Mouse (Mus musculus): ENCODE results near the gene Add2. TPM values are rescaled to one million over a fixed set of nuclear protein-coding genes. Genes with fewer than 3 reads are reported as not detected.

The Add2 gene
- polyA plus RNA-seq, 1 experiment from 2014 or later: 1.7 TPM

DNA sequence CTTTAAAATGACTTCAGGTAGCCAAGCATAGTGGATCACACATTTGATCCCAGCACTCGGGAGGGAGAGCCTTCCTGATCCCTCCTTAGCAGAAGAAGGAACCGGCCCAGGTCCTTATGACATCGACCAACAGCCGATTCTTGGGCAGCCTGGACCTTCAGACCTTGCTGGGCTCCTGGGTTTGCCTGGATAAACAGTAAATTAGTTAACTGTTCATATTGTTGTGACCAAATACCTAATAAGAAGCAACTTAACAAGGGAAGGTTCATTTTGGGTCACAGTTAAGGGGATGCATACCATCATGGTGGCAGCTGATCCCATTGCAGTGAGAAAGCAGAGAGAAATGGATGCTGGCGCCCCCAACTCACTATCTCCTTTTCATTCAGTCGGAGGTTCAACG lies 124.2 kb downstream of the Add2 start:
- ATAC-seq (replicated peaks; ENCODE audit: extremely low read depth, insufficient read depth, low FRiP score): no peak
- Histone ChIP-seq H3K4me1 (ENCODE audit: control insufficient read depth, insufficient read depth, low read length) (0 out of 2 replicates have a peak, but pooled peaks cover 2% of the 10 kb centered on the region), H3K27me3 (ENCODE audit: control insufficient read depth, insufficient read depth, low read length) (no peaks in the 10 kb centered on the region), H3K36me3 (ENCODE audit: control insufficient read depth, insufficient read depth) (no peaks in the 10 kb centered on the region), H3K4me3 (ENCODE audit: low read length) (no peak overlapping the region), H3K27ac (ENCODE audit: low read length) (no peak overlapping the region), H3K4me2 (ENCODE audit: low read depth, low read length) (no peak overlapping the region), H3K9ac (ENCODE audit: low read length) (no peak overlapping the region), H3K9me3 (replicated peaks; ENCODE audit: control insufficient read depth, low read length) (0 out of 2 replicates have a peak, but pooled peaks cover 3% of the 10 kb centered on the region)
- WGBS: 83% methylated on average over 7 of the region's 7 CpGs

GRCm38 (mm10) chr6:86153436-86153990 lies 125.0 kb downstream of the Add2 start:
- Histone ChIP-seq H3K9ac (ENCODE audit: low read length) (no peak overlapping the region), H3K9me3 (replicated peaks; ENCODE audit: control insufficient read depth, low read length) (0 out of 2 replicates have a peak, but pooled peaks cover 3% of the 10 kb centered on the region), H3K27me3 (ENCODE audit: control insufficient read depth, insufficient read depth, low read length) (no peaks in the 10 kb centered on the region), H3K27ac (ENCODE audit: low read length) (no peak overlapping the region), H3K4me3 (ENCODE audit: low read length) (no peak overlapping the region), H3K36me3 (ENCODE audit: control insufficient read depth, insufficient read depth) (no peaks in the 10 kb centered on the region), H3K4me1 (ENCODE audit: control insufficient read depth, insufficient read depth, low read length) (0 out of 2 replicates have a peak, but pooled peaks cover 2% of the 10 kb centered on the region), H3K4me2 (ENCODE audit: low read depth, low read length) (no peak overlapping the region)
- 73% methylated on average over 8 of the region's 8 CpGs for WGBS
- no peak for ATAC-seq (replicated peaks; ENCODE audit: extremely low read depth, insufficient read depth, low FRiP score)

DNA sequence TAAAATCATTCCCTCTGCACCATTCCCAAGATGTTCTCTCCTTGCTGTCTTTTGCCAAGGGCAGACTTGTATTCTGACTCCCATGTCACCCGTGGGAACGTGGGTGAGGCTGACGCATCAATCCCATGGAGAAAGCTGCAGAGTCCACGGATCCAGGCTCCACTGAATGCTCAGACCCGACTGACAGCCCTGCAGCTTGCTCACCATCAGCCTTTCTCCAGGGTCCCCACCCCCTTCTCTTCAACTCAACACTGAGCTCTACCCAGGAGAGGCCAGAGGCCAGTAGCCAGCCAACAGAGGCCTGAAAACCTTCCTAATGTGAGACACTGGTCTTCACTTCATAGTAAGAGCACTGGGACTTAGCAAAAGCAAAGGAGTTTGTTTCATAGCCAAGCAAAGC lies 125.5 kb downstream of the Add2 start:
- no peak overlapping the region for H3K4me3 ChIP-seq (ENCODE audit: low read length)

DNA sequence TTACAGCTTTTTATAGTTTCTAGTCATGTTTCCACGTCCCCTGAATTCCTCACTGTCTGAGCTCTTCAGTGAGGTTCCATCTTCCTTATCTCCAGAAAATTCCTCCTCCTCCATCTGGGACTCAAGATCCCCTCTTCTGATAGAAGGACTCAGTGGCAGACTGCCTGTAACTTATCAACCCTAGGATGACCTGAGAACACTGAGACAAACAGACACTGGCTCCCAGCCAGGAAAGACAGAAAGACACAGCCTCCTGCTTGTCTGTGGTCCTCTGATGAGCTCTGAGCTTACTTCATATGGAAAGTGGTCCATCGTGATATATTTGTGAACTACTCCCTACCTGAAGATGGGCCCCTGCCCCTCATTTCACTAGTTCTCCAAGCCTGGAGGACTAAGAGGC lies 126.0 kb downstream of the Add2 start:
- no peak overlapping the region for H3K9ac ChIP-seq (ENCODE audit: low read length)
- H3K4me2 ChIP-seq (ENCODE audit: low read depth, low read length): no peak overlapping the region
- H3K27me3 ChIP-seq (ENCODE audit: control insufficient read depth, insufficient read depth, low read length): no peaks in the 10 kb centered on the region
- ATAC-seq (replicated peaks; ENCODE audit: extremely low read depth, insufficient read depth, low FRiP score): no peak; the same call in 1 of the 2 replicates
- no peaks in the 10 kb centered on the region for H3K36me3 ChIP-seq (ENCODE audit: control insufficient read depth, insufficient read depth)
- WGBS: 39% methylated on average over 2 of the region's 2 CpGs
- H3K4me3 ChIP-seq (ENCODE audit: low read length): no peak overlapping the region
- H3K4me1 ChIP-seq (ENCODE audit: control insufficient read depth, insufficient read depth, low read length): 0 out of 2 replicates have a peak, but pooled peaks cover 2% of the 10 kb centered on the region
- H3K27ac ChIP-seq (ENCODE audit: low read length): no peak overlapping the region
- H3K9me3 ChIP-seq (replicated peaks; ENCODE audit: control insufficient read depth, low read length): 0 out of 2 replicates have a peak, but pooled peaks cover 3% of the 10 kb centered on the region

More for the DNA sequence above, 125.5 kb downstream of the Add2 start:
- no peaks in the 10 kb centered on the region for H3K36me3 ChIP-seq (ENCODE audit: control insufficient read depth, insufficient read depth)
- H3K4me2 ChIP-seq (ENCODE audit: low read depth, low read length): no peak overlapping the region
- no peak overlapping the region for H3K27ac ChIP-seq (ENCODE audit: low read length)
- H3K27me3 ChIP-seq (ENCODE audit: control insufficient read depth, insufficient read depth, low read length): no peaks in the 10 kb centered on the region
- no peak for ATAC-seq (replicated peaks; ENCODE audit: extremely low read depth, insufficient read depth, low FRiP score)
- WGBS: 66% methylated on average over 5 of the region's 5 CpGs
- 0 out of 2 replicates have a peak, but pooled peaks cover 3% of the 10 kb centered on the region for H3K9me3 ChIP-seq (replicated peaks; ENCODE audit: control insufficient read depth, low read length)
- no peak overlapping the region for H3K9ac ChIP-seq (ENCODE audit: low read length)
- H3K4me1 ChIP-seq (ENCODE audit: control insufficient read depth, insufficient read depth, low read length): 0 out of 2 replicates have a peak, but pooled peaks cover 2% of the 10 kb centered on the region

- H3K27me3 ChIP-seq (ENCODE audit: control insufficient read depth, insufficient read depth, low read length): no peaks in the 10 kb centered on the region
- WGBS: 55% methylated on average over 17 of the region's 17 CpGs
- no peaks in the 10 kb centered on the region for H3K36me3 ChIP-seq (ENCODE audit: control insufficient read depth, insufficient read depth)
- H3K27ac ChIP-seq (ENCODE audit: low read length): no peak overlapping the region
- ATAC-seq (replicated peaks; ENCODE audit: extremely low read depth, insufficient read depth, low FRiP score): peak; percentile 76
- no peaks in the 10 kb centered on the region for H3K9me3 ChIP-seq (replicated peaks; ENCODE audit: control insufficient read depth, low read length)
- 0 out of 2 replicates have a peak, but pooled peaks cover 2% of the 10 kb centered on the region for H3K4me1 ChIP-seq (ENCODE audit: control insufficient read depth, insufficient read depth, low read length)
- no peak overlapping the region for H3K4me2 ChIP-seq (ENCODE audit: low read depth, low read length)
- no peak overlapping the region for H3K4me3 ChIP-seq (ENCODE audit: low read length)
- no peak overlapping the region for H3K9ac ChIP-seq (ENCODE audit: low read length)
These were observed 129.1 kb downstream of the Add2 start for GRCm38 (mm10) chr6:86157253-86158234.

- H3K36me3 ChIP-seq (ENCODE audit: control insufficient read depth, insufficient read depth): no peaks in the 10 kb centered on the region
- WGBS: 64% methylated on average over 3 of the region's 3 CpGs
- 0 out of 2 replicates have a peak, but pooled peaks cover 2% of the 10 kb centered on the region for H3K4me1 ChIP-seq (ENCODE audit: control insufficient read depth, insufficient read depth, low read length)
- ATAC-seq (replicated peaks; ENCODE audit: extremely low read depth, insufficient read depth, low FRiP score): no peak
- H3K9me3 ChIP-seq (replicated peaks; ENCODE audit: control insufficient read depth, low read length): no peaks in the 10 kb centered on the region
- no peak overlapping the region for H3K4me2 ChIP-seq (ENCODE audit: low read depth, low read length)
- no peak overlapping the region for H3K9ac ChIP-seq (ENCODE audit: low read length)
- no peaks in the 10 kb centered on the region for H3K27me3 ChIP-seq (ENCODE audit: control insufficient read depth, insufficient read depth, low read length)
- H3K4me3 ChIP-seq (ENCODE audit: low read length): no peak overlapping the region
- no peak overlapping the region for H3K27ac ChIP-seq (ENCODE audit: low read length)
These were observed 132.4 kb downstream of the Add2 start for GRCm38 (mm10) chr6:86160878-86161277.

GRCm38 (mm10) chr6:86161586-86161985 lies 133.1 kb downstream of the Add2 start:
- H3K9me3 ChIP-seq (replicated peaks; ENCODE audit: control insufficient read depth, low read length): no peaks in the 10 kb centered on the region
- no peaks in the 10 kb centered on the region for H3K36me3 ChIP-seq (ENCODE audit: control insufficient read depth, insufficient read depth)
- H3K4me2 ChIP-seq (ENCODE audit: low read depth, low read length): no peak overlapping the region
- H3K9ac ChIP-seq (ENCODE audit: low read length): no peak overlapping the region
- ATAC-seq (replicated peaks; ENCODE audit: extremely low read depth, insufficient read depth, low FRiP score): no peak
- no peak overlapping the region for H3K27ac ChIP-seq (ENCODE audit: low read length)
- H3K4me1 ChIP-seq (ENCODE audit: control insufficient read depth, insufficient read depth, low read length): 0 out of 2 replicates have a peak, but pooled peaks cover 2% of the 10 kb centered on the region
- no peak overlapping the region for H3K4me3 ChIP-seq (ENCODE audit: low read length)
- no peaks in the 10 kb centered on the region for H3K27me3 ChIP-seq (ENCODE audit: control insufficient read depth, insufficient read depth, low read length)
- 58% methylated on average over 7 of the region's 7 CpGs for WGBS

GRCm38 (mm10) chr6:86164028-86164427 lies 135.5 kb downstream of the Add2 start:
- H3K27ac ChIP-seq (ENCODE audit: low read length): no peak overlapping the region
- H3K4me2 ChIP-seq (ENCODE audit: low read depth, low read length): no peak overlapping the region
- H3K4me3 ChIP-seq (ENCODE audit: low read length): no peak overlapping the region
- no peaks in the 10 kb centered on the region for H3K4me1 ChIP-seq (ENCODE audit: control insufficient read depth, insufficient read depth, low read length)
- WGBS: 72% methylated on average over 3 of the region's 3 CpGs
- H3K27me3 ChIP-seq (ENCODE audit: control insufficient read depth, insufficient read depth, low read length): no peaks in the 10 kb centered on the region
- no peak for ATAC-seq (replicated peaks; ENCODE audit: extremely low read depth, insufficient read depth, low FRiP score)
- H3K9me3 ChIP-seq (replicated peaks; ENCODE audit: control insufficient read depth, low read length): no peaks in the 10 kb centered on the region
- no peak overlapping the region for H3K9ac ChIP-seq (ENCODE audit: low read length)
- no peaks in the 10 kb centered on the region for H3K36me3 ChIP-seq (ENCODE audit: control insufficient read depth, insufficient read depth)

GRCm38 (mm10) chr6:86166426-86166825 lies 137.9 kb downstream of the Add2 start:
- no peak for ATAC-seq (replicated peaks; ENCODE audit: extremely low read depth, insufficient read depth, low FRiP score)
- H3K4me3 ChIP-seq (ENCODE audit: low read length): no peak overlapping the region
- H3K27ac ChIP-seq (ENCODE audit: low read length): no peak overlapping the region
- H3K9ac ChIP-seq (ENCODE audit: low read length): no peak overlapping the region
- H3K4me2 ChIP-seq (ENCODE audit: low read depth, low read length): no peak overlapping the region
- no peaks in the 10 kb centered on the region for H3K4me1 ChIP-seq (ENCODE audit: control insufficient read depth, insufficient read depth, low read length)
- 76% methylated on average over 9 of the region's 9 CpGs for WGBS
- no peaks in the 10 kb centered on the region for H3K36me3 ChIP-seq (ENCODE audit: control insufficient read depth, insufficient read depth)
- H3K27me3 ChIP-seq (ENCODE audit: control insufficient read depth, insufficient read depth, low read length): no peaks in the 10 kb centered on the region
- H3K9me3 ChIP-seq (replicated peaks; ENCODE audit: control insufficient read depth, low read length): no peaks in the 10 kb centered on the region
